Mouse (Mus musculus): Measurements from ENCODE around the gene Cfap77. TPM values are rescaled to one million over a fixed set of nuclear protein-coding genes. Genes with fewer than 3 reads are reported as not detected.

Gene Cfap77
- polyA plus RNA-seq, 1 experiment from 2014 or later: 0.13 TPM

DNA sequence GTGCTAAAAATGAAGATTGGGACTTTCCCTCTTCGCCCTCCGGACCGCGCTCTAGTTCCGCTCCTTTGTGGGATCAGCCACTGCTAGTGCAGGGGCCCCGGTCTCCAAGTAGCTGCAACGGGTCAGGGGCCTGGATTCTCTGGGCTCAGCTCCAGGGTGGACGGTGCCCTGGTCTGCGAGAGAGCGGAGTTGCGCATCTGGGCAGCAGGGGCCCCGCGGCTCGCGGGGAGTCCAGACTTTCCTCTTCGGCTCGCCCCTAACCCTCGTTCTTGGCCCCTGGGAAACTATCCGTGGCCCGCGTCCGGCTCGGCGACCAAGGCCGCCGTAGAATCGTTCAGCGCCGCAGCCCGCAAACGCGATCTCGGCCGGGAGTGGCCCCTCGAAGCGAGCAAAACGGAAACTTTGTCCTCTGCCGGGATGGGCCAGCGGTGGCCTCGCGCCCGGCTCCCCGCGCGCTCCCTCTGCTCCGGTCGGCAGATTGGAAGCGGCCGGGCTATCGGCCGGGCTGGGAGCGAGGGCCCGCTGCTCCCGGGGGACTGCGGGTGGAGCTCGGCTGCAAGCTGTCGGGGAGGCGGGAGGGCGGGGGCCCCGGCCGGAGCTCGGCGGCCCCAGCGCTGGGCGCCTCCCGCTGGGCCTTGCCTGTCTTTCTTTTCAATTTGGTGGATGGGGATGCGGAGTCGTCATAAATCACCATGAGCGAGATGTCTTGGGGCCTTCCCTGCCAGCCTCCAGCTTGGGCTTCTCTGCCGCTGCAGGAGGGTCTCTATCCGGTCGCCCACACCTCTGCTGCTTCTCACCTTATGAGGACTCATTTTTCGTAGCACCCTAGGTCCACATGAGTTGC lies 137.1 kb downstream of the Cfap77 start:
- H3K4me2 ChIP-seq: peak overlapping the region; percentile 37
- peaks cover 7% of the 10 kb centered on the region for H3K4me1 ChIP-seq (replicated peaks)
- DNase-seq: no peak
- no peak overlapping the region for H3K9ac ChIP-seq
- no peak for ATAC-seq (ENCODE audit: low read depth)
- H3K36me3 ChIP-seq: no peaks in the 10 kb centered on the region
- H3K9me3 ChIP-seq (replicated peaks): no peaks in the 10 kb centered on the region
- H3K27me3 ChIP-seq: peaks cover 98% of the 10 kb centered on the region
- H3K4me3 ChIP-seq (replicated peaks): peak overlapping the region; percentile 28
- WGBS (ENCODE audit: insufficient replicate concordance): 2% methylated on average over 72 of the region's 73 CpGs
- no peak overlapping the region for H3K27ac ChIP-seq

DNA sequence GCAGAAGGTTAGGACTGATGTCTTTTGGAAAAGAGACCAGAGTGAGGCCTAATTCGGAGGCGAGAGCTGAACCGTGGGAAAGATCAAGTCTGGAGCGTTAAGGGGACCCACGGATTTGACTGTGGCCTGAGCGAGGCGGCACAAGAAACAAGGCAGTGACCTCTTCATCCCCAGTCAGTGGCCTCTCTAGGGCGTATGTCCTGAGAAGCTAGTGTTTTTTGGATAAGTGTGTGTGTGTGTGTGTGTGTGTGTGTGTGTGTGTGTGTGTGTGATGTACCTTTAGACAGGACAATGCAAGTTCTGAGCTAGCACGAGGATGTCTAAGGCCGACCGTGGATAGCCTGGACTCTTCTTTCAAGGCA lies 137.7 kb downstream of the Cfap77 start:
- 8% methylated on average over 11 of the region's 11 CpGs for WGBS (ENCODE audit: insufficient replicate concordance)
- no peak overlapping the region for H3K4me2 ChIP-seq
- no peak for ATAC-seq (ENCODE audit: low read depth)

DNA sequence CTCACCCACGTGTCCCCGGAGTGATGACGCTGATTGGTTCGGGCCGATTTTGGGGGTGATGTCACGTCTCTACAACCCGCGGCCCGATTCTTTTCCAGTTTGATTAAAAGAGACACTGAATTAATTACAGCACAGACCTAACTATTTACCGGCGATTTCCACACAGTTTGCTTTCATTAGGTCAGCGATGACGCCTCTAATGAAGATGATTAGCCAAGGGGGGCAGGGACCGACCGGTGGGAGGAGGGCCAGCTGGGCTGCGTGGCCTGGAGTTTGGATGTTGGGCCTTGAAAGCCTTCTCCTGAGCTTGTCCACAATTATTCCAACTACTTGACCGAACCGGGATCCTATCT lies 138.4 kb downstream of the Cfap77 start, which contains the start of gene Barhl1:
Gene Barhl1 (minus strand): TSS at position 156 of the 353 bp plus-strand sequence.
- H3K27ac ChIP-seq: no peak within 1 kb of the TSS
- 6% methylated on average over 18 of the region's 18 CpGs for WGBS (ENCODE audit: insufficient replicate concordance)
- H3K27me3 ChIP-seq: peaks cover 98% of the 10 kb centered on the region
- no peak within 1 kb of the TSS for H3K9ac ChIP-seq
- DNase-seq (no peak), ATAC-seq (ENCODE audit: low read depth) (no peak)
- H3K4me3 ChIP-seq (replicated peaks): peak within 1 kb of the TSS; percentile 28; the same call in 1 of the 2 replicates
- peaks cover 7% of the 10 kb centered on the region for H3K4me1 ChIP-seq (replicated peaks)
- H3K9me3 ChIP-seq (replicated peaks): no peaks in the 10 kb centered on the region
- no peaks in the 10 kb centered on the region for H3K36me3 ChIP-seq
- 0 out of 2 replicates have a peak within 1 kb of the TSS, but pooled peaks have one; percentile 8 for H3K4me2 ChIP-seq

More for the DNA sequence above, 137.7 kb downstream of the Cfap77 start:
- Histone ChIP-seq H3K4me3 (replicated peaks) (no peak overlapping the region), H3K36me3 (no peaks in the 10 kb centered on the region), H3K9ac (no peak overlapping the region), H3K27me3 (peaks cover 98% of the 10 kb centered on the region), H3K27ac (no peak overlapping the region), H3K9me3 (replicated peaks) (no peaks in the 10 kb centered on the region), H3K4me1 (replicated peaks) (peaks cover 7% of the 10 kb centered on the region)
- no peak for DNase-seq

DNA sequence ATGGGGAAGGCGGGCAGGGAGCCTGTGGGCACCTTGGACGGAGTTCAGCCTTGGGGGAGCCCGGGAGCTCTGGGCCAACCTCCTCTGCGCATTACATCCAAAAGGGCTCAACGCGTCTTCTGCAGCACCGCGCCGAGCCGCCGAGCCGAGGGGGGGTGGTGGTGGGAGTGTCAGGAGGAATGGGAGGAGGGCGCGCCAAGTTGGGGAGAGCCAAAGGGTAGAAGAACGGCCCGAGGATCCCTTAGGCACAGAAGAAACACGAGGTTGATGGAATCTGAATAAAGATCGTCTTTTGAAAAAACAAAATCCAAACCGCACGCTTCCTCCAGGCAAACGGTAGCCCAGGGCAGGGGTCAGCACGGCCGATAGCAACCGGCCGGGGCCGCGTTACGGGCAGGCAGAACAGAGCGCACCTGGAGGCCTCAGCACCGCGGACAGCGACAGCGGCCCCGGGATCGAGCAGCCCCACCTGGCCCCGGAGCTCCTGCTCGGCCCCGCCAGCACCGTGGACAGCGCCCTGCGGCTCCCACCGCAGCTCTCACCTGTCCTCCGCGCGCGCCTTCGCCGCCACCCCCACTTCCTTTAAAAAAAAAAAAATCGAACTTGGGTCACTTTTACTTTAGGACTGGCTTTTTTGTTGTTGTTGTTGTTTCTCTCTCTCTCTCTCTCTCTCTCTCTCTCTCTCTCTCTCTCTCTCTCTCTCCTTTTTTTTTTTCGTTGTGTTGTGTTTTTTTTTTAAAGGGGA lies 138.9 kb downstream of the Cfap77 start:
- ATAC-seq (ENCODE audit: low read depth) (no peak), DNase-seq (peak; percentile 58)
- H3K4me2 ChIP-seq: 0 out of 2 replicates have a peak overlapping the region, but pooled peaks have one; percentile 8
- H3K27me3 ChIP-seq: peaks cover 98% of the 10 kb centered on the region
- no peak overlapping the region for H3K9ac ChIP-seq
- H3K27ac ChIP-seq: no peak overlapping the region
- no peaks in the 10 kb centered on the region for H3K9me3 ChIP-seq (replicated peaks)
- H3K36me3 ChIP-seq: no peaks in the 10 kb centered on the region
- peaks cover 7% of the 10 kb centered on the region for H3K4me1 ChIP-seq (replicated peaks)
- 2% methylated on average over 50 of the region's 50 CpGs for WGBS (ENCODE audit: insufficient replicate concordance)
- no peak overlapping the region; the same call in 1 of the 2 replicates for H3K4me3 ChIP-seq (replicated peaks)

DNA sequence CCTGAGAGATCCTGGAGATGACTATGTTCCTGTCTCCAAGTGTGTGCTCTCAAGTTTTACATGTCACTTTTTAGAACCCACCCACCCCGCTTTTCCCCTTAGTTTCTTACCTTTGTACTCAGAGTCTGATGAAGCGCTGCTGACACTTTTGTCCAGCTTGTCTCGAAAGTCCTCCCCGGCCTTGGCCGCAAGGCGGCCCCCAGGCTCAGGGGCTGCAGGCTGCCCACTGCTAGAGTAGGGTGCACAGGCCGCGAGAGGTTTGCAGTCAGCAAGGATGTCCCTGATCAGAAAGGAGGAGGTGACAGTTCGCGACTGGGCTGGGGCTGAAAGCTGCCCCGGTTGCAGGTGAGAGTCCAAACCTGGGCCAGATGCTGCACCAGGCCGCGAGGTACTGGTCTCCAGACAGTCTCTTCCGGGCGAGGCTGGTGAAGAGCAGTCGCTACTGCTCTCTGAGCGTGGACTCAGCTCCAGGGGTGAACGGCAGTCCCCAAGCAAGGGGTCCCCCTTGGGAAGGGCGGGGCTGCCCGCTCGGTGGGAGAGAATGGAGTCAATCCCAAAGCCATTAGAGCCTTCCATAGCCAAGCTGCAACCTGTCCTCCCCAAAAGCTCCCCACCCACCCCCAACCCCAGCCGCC lies 139.6 kb downstream of the Cfap77 start:
- H3K4me1 ChIP-seq (replicated peaks): peaks cover 7% of the 10 kb centered on the region
- H3K27ac ChIP-seq: no peak overlapping the region
- DNase-seq: no peak
- H3K4me2 ChIP-seq: no peak overlapping the region
- no peaks in the 10 kb centered on the region for H3K36me3 ChIP-seq
- no peaks in the 10 kb centered on the region for H3K9me3 ChIP-seq (replicated peaks)
- no peak overlapping the region for H3K9ac ChIP-seq
- H3K27me3 ChIP-seq: peaks cover 98% of the 10 kb centered on the region
- ATAC-seq (ENCODE audit: low read depth): no peak
- 15% methylated on average over 22 of the region's 22 CpGs for WGBS (ENCODE audit: insufficient replicate concordance)
- H3K4me3 ChIP-seq (replicated peaks): no peak overlapping the region

DNA sequence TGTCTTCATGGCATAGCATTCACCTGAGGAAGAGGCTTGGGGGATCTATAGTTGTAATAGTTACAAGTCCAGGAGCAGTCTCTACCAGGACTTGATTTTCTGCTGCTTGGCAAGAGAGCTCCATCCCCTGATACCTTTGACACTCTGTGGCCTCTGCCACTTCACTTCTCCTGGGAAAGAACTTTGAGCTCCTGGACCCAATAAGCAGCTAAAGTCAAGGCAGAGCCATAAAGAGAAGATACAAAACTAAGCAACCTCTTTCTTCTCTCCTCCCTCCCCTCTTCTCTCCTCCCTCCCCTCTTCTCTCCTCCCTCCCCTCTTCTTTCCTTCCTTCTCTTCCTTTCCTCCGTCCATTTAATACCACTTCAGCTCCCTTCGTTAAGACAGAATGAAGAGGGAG lies 140.7 kb downstream of the Cfap77 start:
- peaks cover 10% of the 10 kb centered on the region for H3K4me1 ChIP-seq (replicated peaks)

DNA sequence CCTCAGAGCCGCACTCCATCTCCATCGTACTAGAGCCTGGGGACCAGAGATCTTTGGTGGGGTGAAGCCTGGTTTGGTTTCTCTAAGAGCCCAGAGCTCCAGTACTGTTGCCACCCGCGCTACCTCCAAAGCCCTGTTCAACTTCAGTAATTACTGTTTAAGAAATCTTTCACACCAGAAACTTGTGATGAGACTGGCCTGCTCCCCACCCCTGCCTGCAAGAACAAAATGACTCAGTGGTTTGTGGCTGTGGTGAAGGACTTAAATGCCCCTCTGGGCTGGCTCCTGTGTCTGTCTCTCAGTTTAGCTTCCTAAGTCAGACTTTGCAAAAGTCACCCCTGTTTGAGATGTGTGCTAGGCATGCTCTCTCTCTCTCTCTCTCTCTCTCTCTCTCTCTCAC lies 141.9 kb downstream of the Cfap77 start:
- WGBS (ENCODE audit: insufficient replicate concordance): 6% methylated on average over 4 of the region's 4 CpGs
- no peak overlapping the region for H3K9ac ChIP-seq
- H3K36me3 ChIP-seq: no peaks in the 10 kb centered on the region
- no peak overlapping the region for H3K4me3 ChIP-seq (replicated peaks)
- DNase-seq (no peak), ATAC-seq (ENCODE audit: low read depth) (no peak)
- H3K9me3 ChIP-seq (replicated peaks): no peaks in the 10 kb centered on the region
- H3K27me3 ChIP-seq: peaks cover 100% of the 10 kb centered on the region
- H3K4me2 ChIP-seq: no peak overlapping the region
- no peak overlapping the region for H3K27ac ChIP-seq
- peaks cover 16% of the 10 kb centered on the region for H3K4me1 ChIP-seq (replicated peaks)

More for the DNA sequence above, 140.7 kb downstream of the Cfap77 start:
- Histone ChIP-seq H3K27me3 (peaks cover 100% of the 10 kb centered on the region), H3K9me3 (replicated peaks) (no peaks in the 10 kb centered on the region), H3K9ac (no peak overlapping the region), H3K36me3 (no peaks in the 10 kb centered on the region), H3K4me3 (replicated peaks) (no peak overlapping the region), H3K4me2 (no peak overlapping the region), H3K27ac (no peak overlapping the region)
- no peak for DNase-seq
- WGBS (ENCODE audit: insufficient replicate concordance): 3% methylated on average over 2 of the region's 2 CpGs
- ATAC-seq (ENCODE audit: low read depth): no peak

DNA sequence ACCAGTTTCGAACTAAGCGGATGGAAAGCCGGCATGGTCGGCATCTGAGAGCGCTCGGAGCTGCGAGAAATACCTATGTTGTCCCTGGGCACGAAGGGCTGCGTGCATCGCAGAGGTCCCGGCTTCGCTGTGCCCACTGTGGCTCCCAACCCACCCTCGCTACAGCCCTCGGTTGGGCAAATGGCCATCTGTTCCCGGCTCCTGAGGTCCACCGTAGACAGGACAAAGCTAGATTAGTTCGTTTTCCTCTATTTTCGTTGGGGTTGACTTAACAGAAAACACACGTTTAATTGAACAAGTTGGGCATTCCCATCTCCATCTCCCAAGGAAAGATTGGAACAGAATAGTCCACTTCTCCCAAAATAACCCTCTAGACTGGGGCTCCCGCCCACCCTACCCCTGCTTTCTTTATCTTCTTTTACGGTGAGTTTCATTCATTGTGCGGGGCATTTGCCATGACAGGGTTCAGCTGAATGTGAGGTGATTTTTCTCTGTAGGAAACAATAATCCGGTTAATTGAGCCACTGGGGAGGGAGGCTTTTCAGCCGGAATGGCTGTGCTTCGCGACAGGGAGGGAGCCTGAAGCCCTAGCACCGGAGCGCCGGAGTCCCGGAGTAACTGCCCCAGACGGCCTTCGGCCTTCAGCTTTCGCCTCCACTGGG lies 142.7 kb downstream of the Cfap77 start:
- Histone ChIP-seq H3K4me2 (no peak overlapping the region), H3K27me3 (peaks cover 100% of the 10 kb centered on the region), H3K9me3 (replicated peaks) (no peaks in the 10 kb centered on the region), H3K4me3 (replicated peaks) (no peak overlapping the region), H3K27ac (no peak overlapping the region), H3K9ac (no peak overlapping the region), H3K4me1 (replicated peaks) (peaks cover 9% of the 10 kb centered on the region; the same call in 1 of the 2 replicates), H3K36me3 (no peaks in the 10 kb centered on the region)
- WGBS (ENCODE audit: insufficient replicate concordance): 5% methylated on average over 33 of the region's 33 CpGs
- ATAC-seq (ENCODE audit: low read depth): no peak
- no peak for DNase-seq

DNA sequence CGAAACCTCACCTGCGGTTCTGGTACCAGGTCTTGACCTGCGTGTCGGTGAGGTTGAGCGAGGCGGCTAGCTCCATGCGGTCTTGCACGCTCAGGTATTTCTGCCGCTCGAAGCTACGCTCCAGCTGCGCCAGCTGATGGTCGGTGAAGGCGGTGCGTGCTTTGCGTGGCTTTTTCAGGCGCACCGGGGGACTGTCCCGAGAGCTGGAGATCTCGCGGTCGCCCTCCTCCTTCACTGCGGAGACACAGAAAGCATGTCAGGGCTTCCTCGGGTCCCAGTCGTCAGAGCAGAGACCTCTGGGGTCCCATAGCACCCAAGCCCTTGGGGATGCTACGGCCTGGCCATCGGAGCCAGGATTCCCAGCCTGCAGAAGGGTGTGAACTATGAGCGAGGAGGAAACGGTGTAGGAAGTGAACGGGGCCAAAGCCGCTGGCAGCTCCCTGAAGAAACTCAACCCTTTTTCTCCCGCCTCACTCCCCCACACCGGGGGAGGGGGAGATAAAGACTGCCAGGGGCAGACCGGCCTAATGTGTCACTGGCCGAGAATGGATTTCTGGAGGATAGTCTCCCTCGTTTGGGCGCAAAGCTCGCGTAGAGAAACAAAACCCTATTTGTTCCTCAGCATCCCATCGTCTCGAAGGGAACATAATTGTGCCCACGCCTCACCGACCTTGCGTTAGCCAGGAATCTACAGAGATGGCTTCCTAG lies 143.4 kb downstream of the Cfap77 start:
- Histone ChIP-seq H3K27ac (no peak overlapping the region), H3K4me3 (replicated peaks) (no peak overlapping the region), H3K4me2 (no peak overlapping the region), H3K9ac (no peak overlapping the region), H3K36me3 (no peaks in the 10 kb centered on the region), H3K4me1 (replicated peaks) (peaks cover 9% of the 10 kb centered on the region; the same call in 1 of the 2 replicates), H3K9me3 (replicated peaks) (no peaks in the 10 kb centered on the region), H3K27me3 (peaks cover 100% of the 10 kb centered on the region)
- WGBS (ENCODE audit: insufficient replicate concordance): 2% methylated on average over 44 of the region's 44 CpGs
- ATAC-seq (ENCODE audit: low read depth) (no peak), DNase-seq (no peak)

DNA sequence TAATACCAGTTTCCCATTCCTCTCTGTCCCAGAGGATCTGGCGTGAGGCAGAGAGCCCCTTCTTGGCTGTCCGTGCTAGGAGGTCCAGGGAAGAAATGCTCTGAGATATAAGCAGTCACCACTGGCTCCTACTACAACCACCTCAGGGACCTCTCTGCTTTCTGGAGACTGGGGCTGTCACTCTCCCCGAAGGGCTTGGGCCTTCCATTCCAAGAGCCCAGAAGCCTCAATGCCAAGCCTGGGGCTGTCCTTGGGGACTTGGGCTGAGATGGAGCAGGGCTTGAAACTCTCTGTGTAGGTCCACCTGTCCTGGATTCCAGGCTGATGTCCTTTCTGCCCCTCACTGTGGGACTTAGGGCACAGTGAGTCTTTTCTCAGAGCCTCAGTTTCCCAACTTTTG lies 144.0 kb downstream of the Cfap77 start:
- Histone ChIP-seq H3K4me3 (replicated peaks) (no peak overlapping the region), H3K36me3 (0 out of 2 replicates have a peak, but pooled peaks cover under 1% of the 10 kb centered on the region), H3K9me3 (replicated peaks) (no peaks in the 10 kb centered on the region), H3K9ac (no peak overlapping the region), H3K27ac (no peak overlapping the region), H3K4me2 (no peak overlapping the region), H3K27me3 (peaks cover 96% of the 10 kb centered on the region), H3K4me1 (replicated peaks) (peaks cover 9% of the 10 kb centered on the region; the same call in 1 of the 2 replicates)
- DNase-seq: no peak
- WGBS (ENCODE audit: insufficient replicate concordance): 15% methylated on average over 3 of the region's 3 CpGs
- ATAC-seq (ENCODE audit: low read depth): no peak

Data from liver, embryonic 13.5 days (tissue).